Mouse (Mus musculus) intestine, postnatal 0 days (tissue): ENCODE results near the gene Gdpd5. TPM values are rescaled to one million over a fixed set of nuclear protein-coding genes. Genes with fewer than 3 reads are reported as not detected.
"Not testable (repeated sequence)": the region's sequence is repeated elsewhere in the genome, so short reads cannot be mapped to it uniquely, and the experiment has no call there.

Experiments used
- ATAC-seq: fragments of 200-750 bp; cut with Nextera tagmentation; 2 replicates; pipeline ENCODE4 v1.8.0; 2017; ENCODE audit warnings: mild to moderate bottlenecking, moderate TSS enrichment, moderate library complexity
- H3K27ac ChIP-seq: fragments of 300-500 bp; sonication (generic); 2 replicates; pipeline ENCODE4 v1.5.1; 2014; ENCODE audit warnings: mild to moderate bottlenecking, low read depth, low read length, moderate library complexity
- H3K27me3 ChIP-seq: fragments of 300-500 bp; sonication (generic); replicated peaks from 2 replicates; pipeline ENCODE4 v1.6.1; 2014; ENCODE audit warnings: low read length, mixed read lengths; ENCODE audit not compliant: control insufficient read depth, insufficient read depth
- H3K36me3 ChIP-seq: fragments of 300-500 bp; sonication (generic); 2 replicates; pipeline ENCODE4 v1.6.1; 2014; ENCODE audit warnings: mild to moderate bottlenecking, moderate library complexity; ENCODE audit not compliant: control insufficient read depth, insufficient read depth
- H3K4me1 ChIP-seq: fragments of 300-500 bp; sonication (generic); replicated peaks from 2 replicates; pipeline ENCODE4 v1.6.1; 2014; ENCODE audit warnings: antibody characterized with exemption, low read length, mixed read lengths; ENCODE audit not compliant: control insufficient read depth, insufficient read depth
- H3K4me2 ChIP-seq: fragments of 300-500 bp; sonication (generic); replicated peaks from 2 replicates; pipeline ENCODE4 v1.6.1; 2014; ENCODE audit warnings: low read depth, mild to moderate bottlenecking, moderate library complexity
- H3K4me3 ChIP-seq: fragments of 300-500 bp; sonication (generic); 2 replicates; pipeline ENCODE4 v1.5.1; 2014; ENCODE audit warnings: low read depth, low read length
- H3K9ac ChIP-seq: fragments of 300-500 bp; sonication (generic); 2 replicates; pipeline ENCODE4 v1.6.1; 2014; ENCODE audit warnings: mild to moderate bottlenecking, low read depth, low read length
- H3K9me3 ChIP-seq: fragments of 300-500 bp; sonication (generic); 2 replicates; pipeline ENCODE4 v1.6.1; 2016; ENCODE audit warnings: mixed run types; ENCODE audit not compliant: control insufficient read depth
- CTCF ChIP-seq: sonication (generic); IDR thresholded peaks from 2 replicates; pipeline ENCODE4 v1.5.1; 2016; ENCODE audit warnings: low read depth, mild to moderate bottlenecking, control low read depth, antibody characterized with exemption, moderate library complexity
- WGBS: fragments of 180-500 bp; shearing (Covaris S2); extraction: QIAGEN DNeasy Blood & Tissue Kit; methylation state at CpG from one replicate; pipeline ENCODE4 v1.1.7; 2014; 5-methylcytosine and 5-hydroxymethylcytosine counted together
- polyA plus RNA-seq: library from polyadenylated mRNA; unstranded; fragments of >200 nt; fragmentation: Nextera tagmentation; extraction: Ambion mirVana; gene quantifications from 2 replicates; pipeline ENCODE4 v1.2.1, GENCODE M21; 2015

Gene Gdpd5
- polyA plus RNA-seq, 1 experiment from 2014 or later = 15.7 TPM

DNA sequence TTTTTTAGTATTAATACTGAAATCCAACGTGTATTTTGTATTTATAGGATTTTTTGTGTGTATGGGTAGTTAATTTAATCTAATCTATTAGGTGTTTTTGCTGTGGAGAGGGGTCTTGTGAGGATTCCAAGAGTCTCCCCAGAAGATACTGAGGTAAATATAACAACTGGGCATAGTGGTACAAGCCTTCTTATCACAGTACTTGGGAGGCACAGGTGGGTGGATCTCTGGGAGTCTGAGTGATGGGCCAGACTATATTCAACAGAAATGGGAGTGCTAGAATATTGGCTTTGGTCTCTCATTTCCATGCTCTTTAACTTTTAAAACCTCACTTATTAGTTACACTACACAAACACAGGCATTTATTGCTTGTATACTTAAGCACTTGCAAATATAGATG lies 119.9 kb downstream of the Gdpd5 start:
- H3K4me1 ChIP-seq = no peaks in the 10 kb centered on the region
- TF ChIP-seq CTCF = no peak
- no peak overlapping the region for H3K27ac ChIP-seq
- H3K27me3 ChIP-seq = no peaks in the 10 kb centered on the region
- no peaks in the 10 kb centered on the region for H3K9me3 ChIP-seq
- H3K36me3 ChIP-seq = no peaks in the 10 kb centered on the region
- H3K4me2 ChIP-seq = no peak overlapping the region
- WGBS = 52% methylated on average over 1 of the region's 1 CpGs
- no peak for ATAC-seq
- no peak overlapping the region for H3K9ac ChIP-seq
- H3K4me3 ChIP-seq = no peak overlapping the region

DNA sequence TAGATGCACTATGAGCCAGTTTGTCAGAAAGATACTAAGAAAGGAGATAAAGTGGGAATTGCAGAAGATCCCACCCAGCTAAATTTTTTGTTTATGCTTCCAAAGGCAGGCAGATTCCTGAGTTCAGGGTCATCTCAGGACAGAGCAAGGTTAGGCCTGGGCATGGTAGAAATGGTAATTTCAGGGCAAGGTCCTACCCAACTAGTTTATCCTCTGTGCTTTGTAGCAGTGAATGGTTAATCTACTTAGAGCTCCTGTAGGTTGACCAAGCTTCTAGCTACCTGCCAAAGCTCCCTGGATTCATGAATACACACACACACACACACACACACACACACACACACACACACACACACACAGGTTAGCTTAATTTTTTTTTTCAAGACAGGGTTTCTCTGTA lies 123.3 kb downstream of the Gdpd5 start:
- Histone ChIP-seq H3K4me2 (no peak overlapping the region), H3K36me3 (no peaks in the 10 kb centered on the region), H3K4me3 (no peak overlapping the region), H3K9me3 (0 out of 2 replicates have a peak, but pooled peaks cover 3% of the 10 kb centered on the region), H3K9ac (no peak overlapping the region), H3K4me1 (no peaks in the 10 kb centered on the region), H3K27ac (no peak overlapping the region), H3K27me3 (no peaks in the 10 kb centered on the region)
- TF ChIP-seq CTCF = no peak
- ATAC-seq = no peak

DNA sequence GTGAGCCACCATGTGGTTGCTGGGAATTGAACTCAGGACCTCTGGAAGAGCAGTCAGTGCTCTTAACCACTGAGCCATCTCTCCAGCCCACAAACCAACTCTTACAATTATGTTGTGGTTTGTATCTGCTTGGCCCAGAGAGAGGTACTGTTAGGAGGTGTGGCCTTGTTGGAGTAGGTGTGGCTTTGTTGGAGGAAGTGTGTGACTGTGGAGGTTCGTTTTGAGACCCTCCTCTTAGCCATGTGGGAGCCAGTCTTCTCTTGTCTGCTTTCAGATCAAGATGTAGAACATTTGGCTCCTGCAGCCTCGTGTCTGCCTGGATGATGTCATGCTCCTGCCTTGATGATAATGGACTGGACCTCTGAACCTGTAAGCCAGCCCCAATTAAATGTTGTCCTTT lies 127.0 kb downstream of the Gdpd5 start:
- H3K4me2 ChIP-seq, H3K27me3 ChIP-seq, H3K27ac ChIP-seq, H3K9ac ChIP-seq, H3K9me3 ChIP-seq, H3K36me3 ChIP-seq, ATAC-seq, H3K4me1 ChIP-seq, H3K4me3 ChIP-seq: not testable (repeated sequence)
- 10% methylated on average over 2 of the region's 2 CpGs for WGBS

DNA sequence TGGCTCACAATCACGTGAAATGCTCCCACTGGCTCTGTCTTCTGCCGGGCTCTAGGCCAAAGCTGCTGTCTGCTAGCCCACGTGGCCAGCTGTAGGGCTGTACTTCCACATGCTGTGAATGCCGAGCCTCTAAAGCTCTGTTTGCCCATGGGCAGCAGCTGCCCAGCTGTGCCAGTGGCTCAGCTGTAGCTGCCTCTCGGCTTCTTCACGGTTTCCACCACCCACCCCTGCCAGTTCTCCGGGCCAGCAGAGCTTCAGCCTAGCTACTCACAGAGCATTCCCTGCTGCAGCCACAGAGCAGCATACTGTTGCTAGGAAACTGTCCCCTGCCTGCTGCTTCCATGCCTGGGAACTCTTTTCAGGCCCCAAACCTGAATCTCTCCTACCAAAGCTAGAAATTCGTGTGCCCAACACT lies 128.9 kb downstream of the Gdpd5 start:
- Histone ChIP-seq H3K27ac (no peak overlapping the region), H3K9ac (no peak overlapping the region), H3K9me3 (0 out of 2 replicates have a peak, but pooled peaks cover 3% of the 10 kb centered on the region), H3K4me2 (no peak overlapping the region), H3K36me3 (no peaks in the 10 kb centered on the region), H3K4me3 (no peak overlapping the region), H3K4me1 (no peaks in the 10 kb centered on the region), H3K27me3 (no peaks in the 10 kb centered on the region)
- ATAC-seq = no peak
- TF ChIP-seq CTCF = no peak
- WGBS = 24% methylated on average over 8 of the region's 8 CpGs

Other genes with a start within 250 kb of the Gdpd5 start
- gene Uvrag, start 240.3 kb upstream of the Gdpd5 start, polyA plus RNA-seq = 12.0 and 17.4 TPM in 2 replicates
- gene Dgat2, start 198.7 kb upstream of the Gdpd5 start, polyA plus RNA-seq = 1,614 and 1,691 TPM in 2 replicates
- 362 and 402 TPM in 2 replicates for gene Mogat2, start 142.8 kb upstream of the Gdpd5 start, polyA plus RNA-seq
- 3.7 and 4.1 TPM in 2 replicates for gene Map6, start 114.0 kb upstream of the Gdpd5 start, polyA plus RNA-seq
- 199 and 204 TPM in 2 replicates for gene Serpinh1, start 28.2 kb upstream of the Gdpd5 start, polyA plus RNA-seq
- gene Klhl35, start 84.6 kb downstream of the Gdpd5 start, polyA plus RNA-seq = 0.76 and 1.1 TPM in 2 replicates
- gene Rps3, start 102.3 kb downstream of the Gdpd5 start, polyA plus RNA-seq = 531 and 541 TPM in 2 replicates
- gene Arrb1, start 154.1 kb downstream of the Gdpd5 start, polyA plus RNA-seq = 4.2 and 4.4 TPM in 2 replicates
- gene Tpbgl, start 245.7 kb downstream of the Gdpd5 start, polyA plus RNA-seq = 1.4 and 1.9 TPM in 2 replicates